Mouse (Mus musculus): Measurements from ENCODE around the gene Actr10.

Gene Actr10

DNA sequence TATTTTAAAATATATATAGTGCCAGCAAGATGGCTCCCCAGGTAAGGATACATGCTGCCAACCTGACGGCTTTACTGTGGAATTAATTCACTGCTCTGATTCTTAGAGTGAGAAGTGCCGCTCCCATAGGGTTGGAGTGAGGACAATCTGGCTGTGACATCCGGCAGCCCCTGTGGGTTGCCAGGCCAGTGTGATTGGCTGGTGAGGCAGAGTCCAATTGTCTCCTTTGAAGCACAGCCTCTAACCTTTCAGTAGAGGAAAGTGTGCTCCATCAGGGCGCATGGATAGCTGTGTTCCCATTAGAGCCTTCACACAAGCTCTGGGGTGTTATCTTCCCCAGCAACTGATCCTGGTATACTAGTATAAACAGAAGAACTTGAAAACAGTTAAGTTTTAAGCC is 21.0 kb downstream of the Actr10 start:
- no peak for DNase-seq (ENCODE audit: extremely low read depth, low read depth)

DNA sequence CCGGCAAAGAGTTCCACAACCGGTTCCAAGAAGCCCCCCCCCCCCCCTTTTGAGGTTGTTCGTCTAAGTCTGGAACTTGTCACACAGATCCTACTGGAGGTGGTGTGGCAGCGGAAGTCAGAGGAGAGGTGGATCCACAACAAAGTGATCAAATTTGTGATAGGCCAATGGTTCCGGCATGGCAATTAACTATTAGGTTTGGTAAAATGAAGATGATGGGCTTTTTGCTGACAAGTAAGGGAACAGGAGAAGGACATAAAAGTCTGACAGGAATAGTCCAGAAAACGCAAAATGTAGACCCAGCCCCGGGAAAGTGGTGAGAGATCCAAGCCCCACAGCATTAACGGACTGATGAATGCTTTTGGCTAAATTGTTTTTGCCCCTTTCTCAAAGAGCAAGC is 29.9 kb downstream of the Actr10 start:
- peak; percentile 24 for DNase-seq (ENCODE audit: extremely low read depth, low read depth)

DNA sequence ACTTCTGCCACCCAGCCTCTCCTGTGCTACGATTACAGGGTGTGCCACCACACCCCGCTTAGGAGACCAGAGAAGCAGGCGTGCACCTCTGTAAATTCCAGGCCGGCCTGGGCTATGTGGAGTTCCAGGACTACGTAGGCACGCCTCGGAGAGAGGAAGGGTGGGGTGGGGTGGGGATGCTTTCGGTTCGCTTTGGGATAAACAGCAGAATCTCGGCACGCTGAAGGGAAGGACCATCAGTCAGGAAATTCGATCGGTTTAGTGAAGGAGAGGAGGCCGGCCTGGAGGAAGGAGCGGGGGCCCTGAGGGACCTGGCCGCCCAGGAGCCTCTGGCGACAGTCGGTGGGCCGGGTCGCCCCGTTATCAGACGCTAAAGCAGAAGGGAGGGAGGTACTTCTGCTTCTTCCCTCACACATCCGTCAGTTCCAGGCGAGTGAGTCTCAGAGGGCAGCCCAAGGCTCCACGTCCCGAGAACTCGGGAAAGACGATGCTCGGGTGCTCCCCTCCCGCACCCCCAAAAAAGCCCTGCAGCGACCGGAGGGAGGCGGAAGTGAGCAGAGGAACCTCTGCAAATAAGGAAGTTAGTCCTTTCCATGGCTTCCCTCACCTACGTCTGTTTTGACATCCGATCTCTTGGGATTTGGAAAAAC is 30.6 kb downstream of the Actr10 start:
- peak; percentile 86 for DNase-seq (ENCODE audit: extremely low read depth, low read depth)

DNA sequence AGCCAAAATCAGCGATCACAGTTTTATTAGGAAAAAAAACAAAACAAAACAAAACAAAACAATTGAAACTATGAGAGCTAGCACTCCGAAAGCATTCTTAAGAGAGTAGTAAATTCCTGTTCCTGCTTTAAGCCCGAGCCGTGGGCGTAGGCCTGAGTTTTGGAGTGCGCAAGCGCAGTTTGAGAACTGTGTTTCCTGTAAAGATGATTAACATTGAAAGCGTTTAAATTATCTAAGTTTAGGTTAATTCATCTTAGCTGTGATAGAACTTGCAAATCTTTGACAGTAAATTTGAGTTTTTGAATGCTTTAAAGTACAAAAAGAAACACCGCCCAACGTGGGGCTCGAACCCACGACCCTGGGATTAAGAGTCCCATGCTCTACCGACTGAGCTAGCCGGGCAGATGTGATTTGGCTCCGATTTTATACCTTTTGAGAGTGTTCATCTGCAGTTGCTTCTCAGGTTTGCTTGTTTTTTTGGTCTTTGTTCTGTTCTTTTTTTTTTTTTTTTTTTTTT is 31.2 kb downstream of the Actr10 start:
- peak; percentile 80 for DNase-seq (ENCODE audit: extremely low read depth, low read depth)

DNA sequence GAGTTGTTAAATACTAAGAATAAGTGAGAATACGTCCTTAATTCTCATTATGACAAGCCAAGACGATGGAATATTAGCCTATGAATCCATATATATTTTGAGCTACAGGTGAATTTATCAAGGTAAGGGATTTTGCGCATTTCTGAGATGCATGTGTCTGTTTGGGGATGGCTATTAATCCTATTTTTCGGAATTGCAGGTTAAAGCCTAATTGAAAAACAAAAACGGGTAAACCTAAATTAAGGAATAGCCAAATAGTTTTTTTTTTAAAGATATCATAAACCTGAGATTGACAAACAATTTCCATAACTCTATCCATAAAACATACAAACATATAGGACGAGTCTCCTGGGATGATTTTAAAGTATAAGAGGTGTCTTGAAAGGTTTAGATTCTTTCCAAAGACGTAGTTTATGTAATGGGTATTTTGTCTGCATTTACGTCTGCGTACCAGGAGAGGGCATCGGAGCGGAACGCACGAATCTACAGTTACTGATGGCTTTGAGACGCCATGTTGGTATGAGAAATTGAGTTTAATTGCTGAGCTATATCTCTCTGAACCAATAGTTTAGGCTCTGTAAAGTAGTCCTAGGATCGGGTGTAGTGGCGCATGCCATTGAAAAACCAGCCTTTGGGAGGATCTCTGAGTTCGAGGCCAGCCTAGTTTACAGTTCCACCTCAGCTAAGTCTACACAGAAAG is 32.0 kb downstream of the Actr10 start:
- peak; percentile 91 for DNase-seq (ENCODE audit: extremely low read depth, low read depth)

DNA sequence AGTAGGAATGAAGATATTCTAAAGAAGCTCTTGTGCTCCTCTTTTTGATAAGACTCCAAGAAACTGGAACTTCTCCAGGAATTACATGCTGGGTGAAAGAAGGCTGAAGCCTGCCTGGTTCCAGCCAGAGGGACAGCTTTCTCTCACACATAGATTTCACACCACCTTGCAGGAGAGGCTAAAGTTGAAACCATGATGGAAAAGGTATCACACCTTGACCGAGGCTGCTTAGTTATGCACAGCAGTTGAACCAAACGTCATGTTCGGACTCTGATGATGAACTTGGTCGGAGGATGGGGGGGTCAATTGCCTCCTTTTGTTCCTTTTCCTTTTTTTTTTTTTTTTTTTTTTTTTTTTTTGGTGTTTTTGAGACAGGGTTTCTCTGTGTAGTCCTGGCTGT is 36.2 kb downstream of the Actr10 start:
- no peak for DNase-seq (ENCODE audit: extremely low read depth, low read depth)

DNA sequence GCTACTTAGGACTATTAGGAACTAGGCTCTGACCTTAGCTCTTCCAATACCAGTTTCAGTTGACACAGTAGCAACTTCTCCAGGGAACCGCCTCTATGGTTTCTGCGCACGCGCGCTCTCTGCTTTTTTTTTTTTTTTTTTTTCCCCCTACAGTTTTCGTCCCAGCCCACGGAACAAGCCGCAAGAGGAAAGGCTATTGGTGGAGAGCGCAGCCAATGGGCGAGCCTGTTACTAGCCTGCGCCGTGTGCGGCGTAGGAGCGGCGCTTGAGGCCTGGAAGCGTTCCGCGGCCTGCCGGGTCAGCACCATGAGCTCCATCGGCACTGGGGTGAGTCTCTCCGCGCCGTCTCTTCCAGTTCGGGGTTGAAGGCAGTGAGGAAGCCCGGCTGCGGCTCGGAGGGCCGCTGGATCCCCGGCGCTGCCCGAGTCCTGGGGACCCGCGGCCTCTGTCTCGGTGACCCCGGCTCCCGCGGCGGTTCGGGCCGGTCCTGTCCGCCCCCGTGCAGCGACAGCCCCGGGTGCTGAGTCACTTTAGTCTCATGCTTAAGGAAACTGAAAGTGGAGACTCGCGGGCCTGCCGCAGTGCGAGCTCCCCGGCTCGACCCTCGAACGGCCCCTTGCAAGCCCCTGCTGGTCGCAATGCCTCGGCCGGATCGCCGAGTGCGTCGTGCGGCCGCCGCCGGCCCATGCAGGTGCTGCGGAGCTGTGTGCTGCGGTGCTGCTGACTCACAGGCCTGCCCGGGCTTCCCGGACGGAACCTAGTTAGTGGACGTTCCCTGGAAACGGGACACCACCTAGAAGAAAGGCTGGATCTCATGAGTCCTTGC is 37.0 kb downstream of the Actr10 start, which contains the start of gene Psma3:
Psma3 (plus strand) TSS at position 181 of the 826 bp plus-strand sequence.
- DNase-seq (ENCODE audit: extremely low read depth, low read depth), result peak; percentile 94

DNA sequence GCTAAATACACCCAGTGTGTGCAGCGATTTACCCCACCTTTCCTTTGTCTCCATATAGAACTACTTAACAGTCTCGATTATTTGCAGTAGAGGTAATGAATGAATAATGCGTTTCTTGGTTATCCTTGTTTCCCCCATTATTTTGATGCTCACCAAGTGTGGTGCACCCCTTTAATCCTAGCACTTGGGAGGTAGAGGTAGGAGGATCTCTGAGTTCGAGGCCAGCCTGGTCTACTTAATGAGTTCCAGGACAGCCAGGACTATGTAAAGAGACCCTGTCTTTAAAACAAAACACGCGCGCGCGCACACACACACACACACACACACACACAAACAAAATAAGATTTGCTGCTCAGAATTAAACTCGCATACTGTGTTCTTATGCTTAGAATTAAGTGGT is 37.7 kb downstream of the Actr10 start:
- DNase-seq (ENCODE audit: extremely low read depth, low read depth), result no peak

DNA sequence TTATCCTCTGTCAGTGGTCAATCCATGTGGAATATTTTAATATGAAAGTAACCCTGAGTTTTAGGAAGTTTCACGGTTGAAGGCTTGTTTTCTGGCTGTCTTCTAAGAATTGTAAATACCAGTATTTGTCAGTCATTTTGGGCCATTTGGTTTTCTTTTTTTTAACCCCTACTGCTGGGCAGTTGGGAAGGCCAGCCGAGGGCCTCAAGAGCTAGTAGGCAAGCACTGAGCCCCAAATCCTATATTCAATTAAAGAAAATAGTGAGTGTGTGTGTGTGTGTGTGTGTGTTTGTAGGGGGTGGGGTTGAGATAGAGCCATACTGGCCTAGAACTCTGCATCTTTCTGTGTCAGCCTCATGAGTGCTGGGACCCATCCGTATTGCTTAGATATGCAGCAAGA is 38.2 kb downstream of the Actr10 start:
- DNase-seq (ENCODE audit: extremely low read depth, low read depth), result no peak

DNA sequence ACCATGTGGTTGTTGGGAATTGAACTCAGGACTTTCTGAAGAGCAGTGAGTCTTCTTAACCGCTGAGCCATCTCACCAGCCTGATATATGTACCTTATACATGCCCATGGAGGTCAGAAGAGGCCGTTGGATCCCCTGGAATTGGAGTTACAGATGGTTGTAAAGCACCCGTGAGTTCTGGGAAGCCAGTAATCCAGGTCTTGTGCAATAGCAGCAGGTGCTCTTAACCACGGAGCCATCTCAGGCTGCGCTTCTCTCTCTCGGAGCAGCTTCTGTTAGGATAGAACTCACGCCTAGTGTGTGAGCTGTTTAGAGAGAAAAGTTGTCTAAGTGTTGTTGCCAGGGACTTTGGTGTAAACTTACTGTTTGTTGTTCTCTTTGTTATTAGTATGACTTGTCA is 40.7 kb downstream of the Actr10 start:
- DNase-seq (ENCODE audit: extremely low read depth, low read depth), result no peak

DNA sequence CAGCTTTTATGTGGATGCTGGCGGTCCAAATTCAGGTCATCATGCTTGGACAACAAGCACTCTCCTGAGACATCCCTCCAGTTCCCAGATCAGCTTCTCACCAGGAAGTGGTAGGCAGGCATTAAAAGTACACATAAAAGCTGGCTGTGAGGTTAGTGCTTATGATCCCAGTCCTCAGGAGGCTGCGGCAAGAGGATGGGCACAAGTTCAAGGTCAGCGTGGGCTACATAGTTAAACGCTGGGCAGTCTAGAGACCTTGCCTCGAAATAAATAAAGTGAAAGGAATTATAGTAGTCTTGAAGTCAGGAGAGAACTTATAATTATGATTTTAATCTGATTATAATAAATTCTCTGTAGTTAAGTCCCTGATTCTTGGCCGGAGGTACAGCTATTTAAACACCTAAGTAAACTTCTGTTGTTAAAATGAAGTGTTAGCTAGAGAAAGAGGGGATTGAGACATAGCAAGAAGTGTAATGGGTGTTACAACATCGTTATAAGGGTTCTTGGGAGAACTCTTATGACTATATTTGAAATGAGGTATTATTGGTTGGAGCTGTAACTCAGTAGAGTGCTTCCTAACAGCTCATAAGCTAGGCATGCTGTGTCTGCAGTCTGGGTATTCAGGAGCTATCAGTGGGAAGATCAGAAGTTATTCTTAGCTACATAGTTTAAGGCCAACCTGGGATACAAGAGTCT is 47.3 kb downstream of the Actr10 start:
- DNase-seq (ENCODE audit: extremely low read depth, low read depth), result no peak

DNA sequence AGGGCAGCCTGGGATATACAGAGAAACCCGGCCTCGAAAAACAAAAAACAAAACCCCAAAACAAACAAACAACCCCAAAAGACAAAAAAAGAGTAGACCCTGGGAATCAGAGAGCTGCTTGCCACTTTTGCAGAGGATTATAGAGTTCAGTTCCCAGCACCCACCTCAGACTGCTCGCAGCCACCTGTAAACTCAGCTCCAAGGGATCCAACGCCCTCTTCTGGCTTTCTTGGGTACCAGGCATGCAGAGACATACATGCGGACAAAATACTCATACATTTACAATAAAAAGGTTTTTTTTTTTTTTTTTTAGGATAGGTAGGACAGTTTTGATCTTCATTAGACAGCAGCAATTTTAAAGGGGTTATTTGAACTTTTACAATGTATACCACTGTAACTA is 59.6 kb downstream of the Actr10 start:
- DNase-seq (ENCODE audit: extremely low read depth, low read depth), result no peak

DNA sequence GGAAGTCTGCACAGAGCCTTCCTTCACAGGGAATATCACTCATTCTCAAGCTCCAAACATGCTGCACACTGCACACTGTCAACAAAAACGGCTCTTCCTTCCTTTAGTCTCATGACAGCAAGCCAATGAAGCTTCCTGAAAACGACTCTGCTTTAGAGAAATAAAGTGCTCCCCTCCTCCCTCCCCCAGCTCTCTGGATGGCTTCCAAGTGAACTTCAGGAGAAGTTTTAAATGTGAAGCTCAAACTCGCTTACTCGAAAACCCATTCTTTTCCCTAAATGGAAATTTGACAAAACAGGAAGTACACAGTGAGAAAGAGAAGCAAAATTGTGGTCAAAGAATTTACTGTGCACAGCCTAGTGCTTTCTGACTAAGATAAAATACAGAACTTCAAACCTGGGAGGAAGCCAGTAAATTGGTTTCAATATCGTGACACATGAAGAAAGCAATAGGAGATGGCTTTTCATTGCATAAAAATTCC is 61.8 kb downstream of the Actr10 start:
- peak; percentile 97 for DNase-seq (ENCODE audit: extremely low read depth, low read depth)

DNA sequence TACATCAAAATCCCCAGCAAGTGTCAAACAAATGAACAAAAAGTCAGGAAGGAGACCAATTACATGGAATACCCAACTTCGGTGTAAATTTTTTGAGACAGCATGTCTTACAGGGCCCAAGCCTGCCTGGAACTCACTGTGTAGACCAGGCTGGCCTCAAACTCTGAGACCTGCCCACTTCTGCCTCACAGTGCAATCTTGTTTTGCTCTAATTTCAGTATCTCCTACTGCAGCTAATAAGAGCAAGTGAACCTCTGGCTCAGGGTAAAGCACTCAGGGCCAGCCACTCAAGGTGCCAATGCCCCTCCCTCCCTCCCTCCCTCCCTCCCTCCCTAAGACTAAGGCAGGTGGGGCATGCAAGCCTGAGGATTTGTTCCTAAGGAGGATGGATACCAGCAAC is 62.7 kb downstream of the Actr10 start:
- no peak for DNase-seq (ENCODE audit: extremely low read depth, low read depth)

DNA sequence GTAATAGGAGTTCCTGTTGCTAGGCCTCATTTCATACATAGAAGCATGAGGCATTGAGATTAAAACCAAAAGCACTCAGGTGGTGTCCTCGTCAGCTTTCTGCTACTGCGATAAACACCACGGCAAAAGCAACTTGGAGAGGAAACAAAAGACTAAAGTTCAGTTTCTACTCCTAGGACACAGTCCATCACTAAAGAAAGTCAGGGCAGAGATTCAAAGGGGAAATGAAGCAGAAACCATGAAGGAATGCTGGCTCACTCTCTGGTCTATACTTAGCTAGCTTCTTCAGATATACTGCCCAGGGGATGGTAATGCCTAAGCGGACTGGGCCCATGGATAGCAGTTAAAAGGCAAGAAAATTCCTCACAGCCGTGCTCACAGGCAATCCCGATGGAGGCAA is 63.8 kb downstream of the Actr10 start:
- no peak for DNase-seq (ENCODE audit: extremely low read depth, low read depth)

DNA sequence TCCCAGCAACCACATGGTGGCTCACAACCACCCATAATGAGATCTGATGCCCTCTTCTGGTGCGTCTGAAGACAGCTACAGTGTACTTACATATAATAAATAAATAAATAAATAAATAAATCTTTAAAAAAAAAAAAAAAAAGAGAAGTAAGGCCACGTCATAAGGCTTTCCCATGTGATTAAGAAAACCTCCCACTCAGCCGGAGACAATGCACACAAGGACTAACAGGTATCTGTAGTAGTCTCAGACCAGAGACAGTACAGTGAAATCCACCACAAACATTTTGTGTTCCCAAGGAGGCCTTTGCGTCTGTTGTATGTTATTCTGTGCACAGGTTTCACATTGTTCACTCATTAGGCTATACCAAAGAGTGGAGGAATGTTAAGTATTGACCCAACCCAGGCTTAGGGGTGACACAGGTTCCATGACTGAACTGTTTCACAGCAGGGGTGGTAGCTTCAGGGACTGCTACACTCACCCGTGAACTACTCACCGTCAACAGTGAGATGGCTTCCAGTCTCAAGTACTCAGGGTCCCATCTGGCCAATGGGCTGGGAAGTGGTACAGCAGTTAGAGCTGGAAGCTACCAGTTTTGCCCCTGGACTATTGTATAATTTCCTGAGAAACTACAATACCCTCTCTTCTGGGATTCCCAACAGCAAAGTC is 66.2 kb downstream of the Actr10 start:
- no peak for DNase-seq (ENCODE audit: extremely low read depth, low read depth)

DNA sequence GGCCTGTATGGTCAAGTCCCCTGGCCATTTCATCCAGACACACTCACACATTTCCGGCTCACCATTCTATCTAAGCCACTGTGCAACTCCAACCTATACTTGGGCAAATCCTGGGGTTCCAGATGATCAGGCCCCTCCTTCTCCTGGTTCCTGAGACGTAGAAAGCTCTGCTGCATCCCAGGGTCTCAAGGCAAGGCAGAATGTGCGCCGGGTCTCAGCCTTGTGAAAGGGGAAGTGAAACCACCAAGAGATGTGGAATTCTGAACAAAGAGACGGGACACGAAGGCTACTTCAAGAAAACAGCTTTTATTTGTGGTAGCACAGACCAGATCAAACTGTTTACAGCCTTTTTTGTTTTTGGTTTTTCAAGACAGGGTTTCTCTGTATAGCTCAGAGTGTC is 68.5 kb downstream of the Actr10 start:
- DNase-seq (ENCODE audit: extremely low read depth, low read depth), result no peak

DNA sequence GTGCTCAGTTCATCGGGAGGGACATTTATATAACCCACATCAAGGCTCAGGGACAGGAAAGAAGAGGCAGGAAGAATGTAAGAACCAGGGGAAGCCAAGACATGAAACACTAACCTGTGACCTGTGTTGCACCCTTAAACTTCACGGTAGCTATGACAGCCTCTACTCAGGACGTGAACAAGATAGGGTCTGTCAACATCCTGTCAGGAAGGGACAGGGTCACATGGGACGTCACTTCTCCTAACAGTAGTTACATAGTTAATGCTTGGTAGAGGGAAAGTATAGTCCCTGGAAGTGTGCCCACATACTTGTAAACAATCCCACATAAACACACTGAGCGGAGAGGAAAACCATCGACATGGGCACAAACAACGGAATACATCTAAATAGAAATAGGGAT is 69.2 kb downstream of the Actr10 start:
- DNase-seq (ENCODE audit: extremely low read depth, low read depth), result no peak

DNA sequence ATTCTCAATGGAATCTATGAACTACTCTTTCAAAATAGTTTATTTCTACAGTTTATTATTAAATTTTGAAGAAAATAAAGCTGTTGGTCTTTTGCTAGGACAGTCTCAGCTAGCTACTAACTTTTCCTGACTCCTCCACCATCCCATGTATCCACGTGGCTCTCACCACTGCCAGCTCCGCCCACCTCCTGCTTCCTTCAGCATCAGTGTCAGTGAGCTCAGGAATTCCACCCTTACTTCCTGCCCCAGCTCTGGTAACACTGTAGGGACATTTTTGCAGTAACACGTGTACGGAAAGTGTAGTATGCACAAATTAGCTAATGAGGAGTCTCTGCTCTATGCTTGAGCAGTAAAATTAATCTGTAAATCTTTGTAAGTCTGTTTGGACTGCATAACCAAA is 72.1 kb downstream of the Actr10 start:
- no peak for DNase-seq (ENCODE audit: extremely low read depth, low read depth)
